Mouse (Mus musculus) bone marrow macrophage, adult 2 months (primary cell): Measurements from ENCODE around the gene Rictor.
"Not testable (repeated sequence)": the region's sequence is repeated elsewhere in the genome, so short reads cannot be mapped to it uniquely, and the experiment has no call there.

ENCODE experiments used
- CTCF ChIP-seq: IDR thresholded peaks from 2 replicates; pipeline ENCODE4 v1.5.1; 2012; ENCODE audit warnings: low read depth, mild to moderate bottlenecking, low read length, moderate library complexity
- POLR2A ChIP-seq: IDR thresholded peaks from 2 replicates; pipeline ENCODE4 v1.6.1; 2012; ENCODE audit warnings: mild to moderate bottlenecking, low read depth, low read length, borderline replicate concordance

DNA sequence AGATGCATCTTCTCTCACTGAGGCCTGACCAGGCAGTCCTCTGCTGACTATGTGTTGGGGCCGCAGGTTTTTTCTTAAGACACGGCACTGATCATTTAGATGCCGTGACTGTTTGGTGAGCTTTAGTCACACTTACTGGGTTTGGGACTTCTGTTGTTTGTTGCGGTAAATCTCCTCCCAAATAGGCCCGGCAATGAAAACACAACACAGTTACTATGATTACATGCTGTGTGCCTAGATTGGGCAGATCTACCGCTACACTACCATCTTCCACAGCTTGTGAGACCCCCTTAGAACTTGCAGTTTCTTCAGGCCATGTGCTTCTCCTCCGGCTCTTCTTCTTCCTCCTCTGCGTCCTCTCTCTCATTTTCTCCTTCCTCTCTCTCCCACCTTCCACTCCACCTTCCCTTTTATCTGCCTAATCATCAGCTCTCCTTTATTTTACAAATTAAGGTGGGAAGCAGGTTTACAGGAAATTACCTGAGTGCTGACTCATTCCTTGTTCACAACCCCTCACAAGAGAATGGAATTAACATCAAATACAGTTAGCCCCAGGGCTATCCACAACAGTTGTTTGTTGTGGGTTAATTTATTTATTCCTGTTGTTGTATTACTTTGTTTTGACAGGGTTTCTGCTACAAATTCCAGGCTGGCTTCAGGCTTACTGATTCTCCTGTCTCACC lies 38.3 kb downstream of the Rictor start:
- TF ChIP-seq CTCF, POLR2A: not testable (repeated sequence)
